Mouse (Mus musculus) heart, adult 8-10 months (tissue): ENCODE data around the gene Gm11042. TPM values are rescaled to one million over a fixed set of nuclear protein-coding genes. Genes with fewer than 3 reads are reported as not detected.

Source experiments
- DNase-seq: peaks from one replicate; pipeline ENCODE4 v3.0.0; 2022; ENCODE audit warnings: low spot score
- total RNA-seq, 4 experiments: library from RNA; stranded (reverse); gene quantifications; 2 replicates each; pipeline ENCODE4 v1.2.4; 2022

The Gm11042 gene
- total RNA-seq, 4 experiments from 2014 or later: not detected

DNA sequence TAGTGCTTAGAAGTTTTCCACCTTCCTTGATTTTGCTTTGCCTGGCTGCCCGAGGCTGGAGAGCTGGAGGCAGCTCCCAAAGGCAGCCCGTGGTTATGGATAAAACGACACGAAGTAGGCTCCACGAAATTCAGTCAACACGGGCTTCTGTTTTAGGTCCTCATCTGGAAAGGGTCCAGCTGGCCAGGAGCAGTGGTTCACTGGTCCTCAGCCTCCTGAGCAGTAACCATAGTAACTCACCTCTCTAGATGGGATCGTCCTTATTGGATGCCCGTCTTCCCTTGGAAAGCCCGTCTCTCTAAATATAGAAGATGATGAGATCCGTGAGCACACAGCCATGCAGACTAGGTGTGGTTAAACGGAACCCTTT, 31.5 kb downstream of the Gm11042 start:
- no peak for DNase-seq

DNA sequence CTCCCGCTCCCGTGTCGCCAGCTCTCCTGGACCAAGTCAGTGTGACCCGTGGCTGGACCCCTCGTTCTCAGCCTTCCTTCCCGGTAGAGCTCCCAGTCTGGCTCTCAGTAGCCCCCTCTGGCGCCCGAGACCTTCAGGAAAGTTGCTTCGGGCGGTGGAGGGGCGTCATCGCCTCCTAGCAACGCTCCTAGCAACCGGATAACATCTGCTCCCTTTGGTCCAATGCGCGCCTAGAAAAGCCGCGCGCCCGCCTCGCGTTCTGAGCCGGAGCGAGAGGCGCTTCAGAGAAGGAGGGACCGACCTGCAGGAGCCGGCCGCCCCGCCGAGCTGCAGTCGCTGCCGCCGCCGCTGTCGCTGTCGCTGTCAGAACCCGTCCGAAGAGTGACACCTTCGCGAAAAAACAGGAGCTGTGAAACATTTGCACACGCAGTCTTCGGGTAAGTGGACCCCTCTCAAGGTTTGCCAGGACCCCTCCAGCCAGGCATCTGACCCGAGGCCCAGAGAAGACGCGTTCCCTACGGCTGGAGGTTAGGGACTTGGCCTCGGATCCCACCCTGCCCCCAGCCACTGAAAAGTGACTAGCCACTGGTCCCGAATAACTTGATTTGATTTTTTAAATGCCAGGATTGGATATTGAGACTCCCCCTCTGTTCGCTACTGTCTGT, 32.0 kb downstream of the Gm11042 start:
- peak; percentile 9 for DNase-seq

GRCm38 (mm10) chr12:74282846-74283245, 33.3 kb downstream of the Gm11042 start:
- DNase-seq: no peak

DNA sequence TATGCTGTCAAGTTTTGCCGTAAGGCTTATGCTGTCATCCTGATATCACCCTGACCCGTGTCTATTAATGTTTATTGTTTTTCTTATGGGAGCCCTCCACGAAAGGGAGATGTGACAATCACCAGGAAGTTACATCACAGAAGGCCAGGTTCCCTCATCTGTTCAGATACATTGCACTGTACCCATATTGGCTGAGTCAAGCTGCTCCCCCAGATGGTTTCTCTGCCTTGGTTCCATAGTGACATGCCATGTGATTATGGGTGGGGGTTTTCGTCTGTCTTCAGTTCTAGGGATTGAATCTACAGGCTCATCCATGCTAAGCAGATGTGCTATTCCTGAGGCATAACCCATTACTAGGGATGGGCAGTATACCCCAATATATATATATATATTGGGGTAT, 34.8 kb downstream of the Gm11042 start:
- no peak for DNase-seq

DNA sequence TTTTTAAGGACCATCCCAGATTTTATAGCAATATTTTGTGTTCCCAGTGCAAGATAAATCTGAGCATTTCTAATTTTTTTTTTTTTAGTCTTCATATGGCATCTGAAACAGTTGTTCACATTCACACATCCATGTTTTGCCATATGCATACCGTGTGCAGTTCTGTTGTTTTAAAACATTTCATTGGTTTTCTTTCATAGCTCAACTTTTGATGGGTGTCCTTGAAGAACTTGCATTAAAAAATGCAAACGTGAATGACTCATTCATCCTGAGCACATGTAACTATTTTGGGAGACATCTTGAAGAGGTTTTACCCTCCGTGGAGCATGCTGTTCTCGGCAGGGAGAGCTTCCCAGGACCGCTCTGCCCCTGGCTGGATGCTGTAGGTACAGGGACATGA, 38.9 kb downstream of the Gm11042 start:
- DNase-seq: no peak

GRCm38 (mm10) chr12:74272545-74272944, 43.6 kb downstream of the Gm11042 start:
- DNase-seq: no peak

DNA sequence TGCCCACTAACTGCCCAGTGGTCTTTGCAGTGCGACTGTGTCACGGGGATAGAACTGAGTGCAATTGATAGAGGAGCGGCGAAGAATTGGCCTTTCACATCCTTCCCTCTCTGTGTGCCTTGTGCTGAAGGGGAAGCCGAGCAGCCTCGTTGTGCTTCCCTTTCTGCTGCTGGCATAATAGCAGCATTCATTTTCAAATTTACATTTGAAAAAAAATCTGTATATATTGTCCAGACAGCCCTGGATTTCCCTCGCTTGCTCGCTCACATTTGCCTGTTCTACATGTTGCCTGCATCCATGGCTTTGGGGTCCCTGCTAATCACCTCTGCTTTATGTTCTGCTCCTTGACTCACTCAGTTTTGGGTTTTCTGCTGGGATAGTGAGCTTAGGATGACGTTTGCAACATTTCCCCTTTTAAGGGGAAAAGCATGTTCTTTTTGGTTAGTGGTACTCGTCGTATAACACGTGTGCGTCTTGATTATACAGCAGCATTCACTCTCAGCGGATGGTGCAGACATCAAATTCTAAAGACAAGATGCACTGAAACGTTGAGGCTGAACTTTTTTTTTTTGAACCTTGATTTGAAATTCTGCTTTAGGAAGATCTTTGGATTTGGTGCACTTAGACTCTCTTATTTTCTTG, 47.4 kb downstream of the Gm11042 start:
- DNase-seq: no peak

DNA sequence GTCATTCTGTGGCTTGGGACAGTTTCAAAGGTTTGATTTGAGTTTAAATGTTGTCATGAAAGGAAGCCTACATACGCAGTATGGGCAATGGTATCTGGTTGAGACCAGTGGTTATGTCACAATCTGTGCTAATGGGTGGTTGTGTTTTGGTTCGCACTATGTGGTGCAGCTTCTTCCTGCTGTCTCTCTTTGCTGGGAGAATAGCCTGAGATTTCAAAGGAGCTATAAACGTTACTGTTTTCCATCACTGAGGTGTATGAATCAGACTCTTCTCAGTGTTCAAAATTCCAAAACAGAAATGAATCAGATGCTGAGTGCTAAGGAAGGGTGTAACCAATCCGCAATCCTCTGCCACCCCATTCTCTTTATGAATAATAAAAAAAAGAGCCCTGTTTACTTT, 49.1 kb downstream of the Gm11042 start:
- no peak for DNase-seq
